Mouse (Mus musculus): ENCODE measurements around the gene Calcrl.

Gene Calcrl

DNA sequence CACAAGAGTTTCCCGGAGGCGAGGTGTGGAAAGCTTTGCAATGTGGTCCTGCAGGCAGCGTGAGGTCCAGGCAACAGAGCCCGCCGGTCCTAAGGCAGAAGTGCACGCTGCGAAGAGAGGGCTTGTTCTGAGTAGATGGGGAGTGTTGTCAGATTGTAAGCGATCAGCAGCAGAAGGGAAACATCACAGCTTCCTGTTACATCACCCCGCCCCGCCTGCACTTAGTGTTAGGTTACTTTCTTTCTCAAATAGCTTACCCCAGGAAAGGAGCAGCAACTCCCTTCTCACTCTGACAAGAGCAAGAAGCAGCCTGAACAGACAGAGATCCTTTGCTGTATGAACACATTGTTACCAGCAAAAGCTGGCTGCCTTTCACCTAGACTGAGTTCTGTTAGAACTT, at the start of gene Calcrl:
Gene Calcrl, minus strand, starts transcription at position 274 of the 400 bp plus-strand sequence.
- DNase-seq (ENCODE audit: low read depth, low spot score): peak; percentile 87

- DNase-seq (ENCODE audit: low read depth, low spot score): no peak
Observed at GRCm38 (mm10) chr2:84474651-84475050, 49.4 kb upstream of the Calcrl start.

DNA sequence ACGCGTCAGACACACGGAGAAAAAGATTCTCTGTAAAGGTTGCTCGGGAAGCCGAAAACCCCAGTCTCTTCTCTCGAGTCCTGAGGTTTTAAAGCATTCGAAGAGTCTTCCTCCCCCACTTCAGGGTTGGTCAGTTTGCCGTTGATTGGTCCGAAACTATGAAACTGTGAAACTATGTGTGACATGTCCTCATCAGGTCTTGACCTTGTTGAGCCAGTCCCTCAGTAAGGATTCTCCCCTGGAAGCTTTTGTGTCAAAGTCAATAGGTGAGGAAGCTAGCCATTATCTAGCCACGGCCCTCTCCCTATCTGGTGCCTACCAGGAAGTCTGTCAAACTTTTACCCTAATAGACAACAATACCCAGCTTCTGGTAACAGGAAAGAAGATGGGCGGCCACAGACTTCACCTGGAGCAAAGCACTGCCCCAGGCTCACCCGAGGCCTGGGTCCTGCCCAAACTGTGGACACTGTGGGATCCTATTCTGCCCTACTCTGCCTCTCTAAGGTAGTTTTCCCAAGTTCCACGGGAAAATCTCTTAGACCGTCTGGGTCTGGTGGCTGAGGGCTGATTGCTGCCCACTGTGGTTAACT, 48.8 kb upstream of the Calcrl start:
- DNase-seq (ENCODE audit: low read depth, low spot score): no peak

GRCm38 (mm10) chr2:84467391-84467790, 42.2 kb upstream of the Calcrl start:
- no peak for DNase-seq (ENCODE audit: low read depth, low spot score)

DNA sequence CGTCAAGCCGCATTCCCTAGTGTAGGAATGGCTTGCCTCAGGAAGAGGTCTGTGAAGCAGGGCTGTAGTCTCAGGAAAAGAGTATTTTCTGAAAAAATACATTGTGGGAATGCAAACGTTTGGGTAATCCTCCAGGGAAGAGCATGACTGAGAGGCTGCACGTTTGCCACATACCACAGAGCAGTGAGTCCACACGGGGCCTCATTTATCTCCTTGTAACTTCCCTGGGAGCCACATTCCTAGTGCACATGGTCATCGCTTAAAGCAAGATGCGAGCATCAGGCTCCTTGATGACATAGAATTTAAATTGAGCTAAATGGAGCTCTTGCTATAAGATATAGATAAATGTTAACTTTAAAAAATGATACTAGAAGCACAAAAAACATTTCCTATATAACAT, 39.7 kb upstream of the Calcrl start:
- DNase-seq (ENCODE audit: low read depth, low spot score): no peak

- no peak for DNase-seq (ENCODE audit: low read depth, low spot score)
Observed at GRCm38 (mm10) chr2:84462411-84462810, 37.2 kb upstream of the Calcrl start.

- no peak for DNase-seq (ENCODE audit: low read depth, low spot score)
Observed at GRCm38 (mm10) chr2:84459651-84460177, 34.5 kb upstream of the Calcrl start.

GRCm38 (mm10) chr2:84457221-84457620, 32.0 kb upstream of the Calcrl start:
- no peak for DNase-seq (ENCODE audit: low read depth, low spot score)

DNA sequence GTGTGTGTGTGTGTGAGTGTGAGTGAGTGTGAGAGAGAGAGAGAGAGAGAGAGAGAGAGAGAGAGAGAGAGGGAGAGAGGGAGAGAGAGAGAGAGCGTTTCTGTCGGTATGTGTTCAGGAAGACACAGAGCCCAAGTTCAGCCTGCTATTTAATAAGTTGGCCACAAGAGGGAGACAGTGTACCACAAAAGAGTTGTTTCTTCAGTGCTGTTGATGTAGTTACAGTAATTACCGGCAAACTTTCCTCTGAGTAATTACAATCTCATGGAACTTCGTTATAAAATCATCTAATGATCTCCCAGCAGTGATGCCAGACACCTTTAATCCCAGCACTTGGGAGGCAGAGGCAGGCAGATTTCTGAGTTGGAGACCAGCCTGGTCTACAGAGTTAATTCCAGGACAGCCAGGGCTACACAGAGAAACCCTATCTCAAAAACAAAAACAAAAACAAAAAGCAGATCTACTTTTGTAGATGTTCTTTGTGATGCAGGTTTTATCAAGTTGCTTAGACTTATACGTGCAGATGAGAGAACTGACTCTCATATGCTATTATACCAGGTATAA, 30.1 kb upstream of the Calcrl start:
- peak; percentile 84 for DNase-seq (ENCODE audit: low read depth, low spot score)

- peak; percentile 53 for DNase-seq (ENCODE audit: low read depth, low spot score)
Observed at GRCm38 (mm10) chr2:84454551-84455235, 29.5 kb upstream of the Calcrl start.

DNA sequence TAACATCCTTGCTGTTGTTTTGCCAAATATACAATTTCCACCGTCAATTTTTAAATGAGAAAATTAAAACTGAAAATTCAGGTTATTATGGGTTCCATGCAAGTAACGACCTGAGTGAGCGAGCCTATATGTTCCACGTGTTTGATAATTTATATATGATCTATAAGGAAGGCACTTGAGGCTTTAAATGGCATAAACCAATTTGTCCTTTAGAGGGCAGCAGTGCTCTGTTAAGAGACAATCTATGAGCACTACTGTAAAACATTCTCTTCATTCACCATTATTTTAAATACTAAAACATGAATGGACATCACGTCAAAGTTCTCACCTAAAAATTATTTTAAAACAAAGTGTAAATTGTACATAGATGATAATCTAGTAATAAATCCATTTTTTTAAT, 28.8 kb upstream of the Calcrl start:
- peak; percentile 81 for DNase-seq (ENCODE audit: low read depth, low spot score)

- no peak for DNase-seq (ENCODE audit: low read depth, low spot score)
Observed at GRCm38 (mm10) chr2:84445499-84445898, 20.3 kb upstream of the Calcrl start.

DNA sequence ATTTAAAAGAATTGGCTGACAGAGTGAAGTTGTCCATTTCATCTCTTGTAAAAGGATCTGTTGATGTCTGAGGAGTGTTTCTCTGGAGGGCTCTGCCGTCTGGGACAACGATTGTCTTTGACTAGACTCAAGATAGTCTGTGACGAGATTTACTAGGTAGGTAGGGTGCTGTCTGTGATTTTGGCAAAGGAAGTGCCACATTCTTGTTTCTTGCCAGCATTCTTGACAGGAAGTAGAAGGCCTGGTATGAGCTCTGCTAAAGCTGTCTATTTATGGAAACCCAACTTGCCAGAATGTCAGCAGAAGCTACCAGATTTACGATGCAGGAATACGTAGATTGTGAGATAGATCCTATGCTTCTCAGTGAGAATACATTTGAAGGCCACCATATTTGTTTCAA, 16.7 kb upstream of the Calcrl start:
- no peak for DNase-seq (ENCODE audit: low read depth, low spot score)

GRCm38 (mm10) chr2:84429724-84430123, 4.5 kb upstream of the Calcrl start:
- DNase-seq (ENCODE audit: low read depth, low spot score): peak; percentile 73

GRCm38 (mm10) chr2:84428836-84429235, 3.6 kb upstream of the Calcrl start:
- DNase-seq (ENCODE audit: low read depth, low spot score): no peak

- no peak for DNase-seq (ENCODE audit: low read depth, low spot score)
Observed at GRCm38 (mm10) chr2:84426531-84426930, 1.3 kb upstream of the Calcrl start.

DNA sequence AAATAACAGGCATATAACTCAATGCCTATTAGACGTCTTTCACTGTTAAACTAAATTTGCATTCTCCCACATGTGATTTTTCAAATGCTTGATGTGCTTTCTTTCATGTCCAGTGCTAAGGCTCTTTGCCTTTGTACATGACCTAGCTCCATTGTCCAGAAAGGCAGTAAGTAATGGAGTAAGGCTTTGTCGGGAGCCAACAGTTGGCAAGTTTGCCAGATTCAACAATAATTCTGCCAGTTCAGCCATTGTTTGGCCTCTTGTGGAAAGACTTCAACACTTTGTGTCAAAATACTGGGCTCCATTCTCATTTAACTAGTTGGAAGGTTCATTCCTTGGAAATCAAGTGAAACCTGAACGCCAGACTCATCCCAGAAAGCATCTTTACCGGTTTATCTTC, 8.7 kb downstream of the Calcrl start:
- DNase-seq (ENCODE audit: low read depth, low spot score): no peak

DNA sequence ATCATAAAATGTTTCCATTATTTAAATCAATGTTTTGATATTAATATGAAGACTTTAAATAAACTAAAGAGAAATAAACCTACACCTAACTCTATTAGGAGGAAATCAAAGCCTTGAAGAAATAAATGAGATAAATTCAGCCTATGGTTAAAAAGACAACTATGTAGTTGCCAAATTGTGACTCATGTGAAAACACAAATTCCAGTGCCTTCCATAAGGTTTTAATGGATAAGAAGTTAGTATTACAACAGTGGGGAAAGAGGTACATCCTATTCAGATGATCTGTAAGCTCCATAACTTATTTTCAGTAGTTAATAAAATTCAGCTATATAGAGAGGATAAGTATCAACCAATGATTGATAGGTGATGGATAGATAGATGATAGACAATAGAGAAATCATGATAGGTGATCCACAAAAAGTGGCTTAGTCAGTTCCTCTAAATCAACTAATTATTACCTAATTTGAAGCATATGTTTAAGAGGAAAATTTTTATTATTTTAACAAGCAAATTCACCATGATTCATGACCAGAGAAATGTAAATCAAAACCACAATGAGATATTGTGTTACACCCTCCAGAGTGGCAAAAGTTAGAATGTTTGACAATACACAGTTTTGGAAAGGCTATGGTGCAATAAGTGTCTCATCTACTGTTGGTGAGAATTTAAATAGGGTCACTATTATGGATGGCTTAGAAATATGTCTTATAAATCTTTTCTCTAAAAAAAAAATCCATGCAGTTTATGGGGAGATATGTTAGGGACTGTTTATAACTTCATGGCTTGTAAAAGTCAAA, 15.2 kb downstream of the Calcrl start:
- DNase-seq (ENCODE audit: low read depth, low spot score): no peak

GRCm38 (mm10) chr2:84404834-84405233, 20.4 kb downstream of the Calcrl start:
- no peak for DNase-seq (ENCODE audit: low read depth, low spot score)

DNA sequence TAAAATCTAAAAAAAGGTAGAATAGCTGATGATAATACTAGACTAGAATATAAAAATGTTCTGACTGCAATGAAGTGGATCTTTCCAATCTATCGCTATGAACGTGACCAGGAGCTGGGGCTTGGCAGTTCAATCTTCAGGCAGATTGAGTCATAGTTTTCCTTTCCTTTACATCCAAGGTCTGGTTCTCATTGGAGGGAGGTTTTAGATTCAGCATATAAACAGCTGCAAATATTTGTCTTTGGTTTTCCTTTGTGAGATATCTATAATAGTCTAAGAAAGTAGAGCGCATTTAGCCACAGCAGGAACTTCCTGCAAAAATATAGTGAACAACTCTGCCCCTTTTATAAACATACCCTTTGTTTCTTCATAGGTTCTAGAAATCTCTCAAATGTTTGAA, 22.5 kb downstream of the Calcrl start:
- no peak for DNase-seq (ENCODE audit: low read depth, low spot score)

DNA sequence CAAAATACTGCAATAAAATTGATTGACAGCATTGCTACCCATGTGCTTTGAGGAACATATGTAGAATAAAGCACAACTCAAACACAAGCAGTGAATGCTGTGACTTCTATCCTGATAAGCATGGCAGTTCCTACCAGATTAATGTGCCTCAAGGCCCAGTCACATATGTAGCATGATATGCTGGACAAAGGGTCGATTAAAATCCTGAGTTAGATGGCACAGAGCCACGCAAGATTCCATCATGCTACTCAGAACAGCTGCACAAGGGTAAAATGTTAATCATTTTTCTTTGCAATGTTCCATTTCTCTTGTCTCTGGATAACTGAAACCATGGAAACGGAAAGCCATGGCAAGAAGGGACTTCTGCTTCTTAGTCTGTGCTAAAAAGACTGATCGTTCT, 28.7 kb downstream of the Calcrl start:
- DNase-seq (ENCODE audit: low read depth, low spot score): no peak

DNA sequence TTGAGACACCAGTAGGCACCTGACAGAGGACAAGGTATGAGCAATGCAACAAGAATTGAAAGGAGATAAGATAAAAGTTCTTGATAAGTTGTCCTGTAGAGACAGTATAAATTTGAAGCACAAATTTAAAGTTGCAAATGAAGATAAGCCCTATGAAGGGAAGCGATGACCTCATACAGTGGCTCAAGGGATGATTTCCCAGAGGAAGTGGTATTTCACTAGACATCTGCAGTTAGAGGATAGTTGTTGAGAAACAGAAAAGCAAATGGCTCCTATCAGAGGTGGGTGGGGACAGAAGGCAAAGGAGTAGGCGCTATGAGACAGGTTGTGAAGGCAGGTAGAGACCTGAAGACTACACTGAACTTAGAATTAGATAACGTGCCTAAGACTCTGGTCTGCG, 32.0 kb downstream of the Calcrl start:
- DNase-seq (ENCODE audit: low read depth, low spot score): no peak
